Mouse (Mus musculus): ENCODE results near the gene Sptbn4.

DNA sequence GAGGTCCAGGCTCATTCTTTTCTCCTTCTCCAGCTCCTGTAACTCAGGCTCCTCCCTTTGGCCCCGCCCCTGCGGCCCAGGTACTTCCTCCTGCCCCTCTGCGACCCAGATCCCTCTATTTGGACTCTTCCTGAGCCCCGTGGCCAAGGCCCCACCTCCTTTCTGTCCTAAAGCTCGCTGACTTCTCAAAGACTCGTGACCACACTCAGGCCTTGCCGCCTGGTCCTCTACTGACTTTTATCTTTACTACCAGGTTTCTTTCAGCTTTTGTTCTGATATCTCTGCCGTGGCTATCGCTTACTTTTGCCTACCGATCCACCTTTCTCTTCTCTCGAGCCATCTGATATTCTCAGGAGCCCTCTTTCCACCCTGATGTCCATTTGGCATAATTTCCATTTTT is 79.5 kb downstream of the Sptbn4 start:
- TF ChIP-seq POLR2A (IDR thresholded peaks at IDR 0.05; ENCODE audit: borderline replicate concordance, insufficient read depth, low read length) (no peak), CTCF (IDR thresholded peaks at IDR 0.05; ENCODE audit: borderline replicate concordance, insufficient read depth, low read depth, low read length) (no peak)
